Mouse (Mus musculus) ovary, adult 18-20 months (tissue): Measurements from ENCODE around the gene Fam117b.

Source experiments
- DNase-seq: peaks from one replicate; pipeline ENCODE4 v3.0.0; 2022; ENCODE audit warnings: low spot score, mixed read lengths

Fam117b gene

GRCm38 (mm10) chr1:59986626-59987025 is 73.8 kb downstream of the Fam117b start:
- DNase-seq = no peak

DNA sequence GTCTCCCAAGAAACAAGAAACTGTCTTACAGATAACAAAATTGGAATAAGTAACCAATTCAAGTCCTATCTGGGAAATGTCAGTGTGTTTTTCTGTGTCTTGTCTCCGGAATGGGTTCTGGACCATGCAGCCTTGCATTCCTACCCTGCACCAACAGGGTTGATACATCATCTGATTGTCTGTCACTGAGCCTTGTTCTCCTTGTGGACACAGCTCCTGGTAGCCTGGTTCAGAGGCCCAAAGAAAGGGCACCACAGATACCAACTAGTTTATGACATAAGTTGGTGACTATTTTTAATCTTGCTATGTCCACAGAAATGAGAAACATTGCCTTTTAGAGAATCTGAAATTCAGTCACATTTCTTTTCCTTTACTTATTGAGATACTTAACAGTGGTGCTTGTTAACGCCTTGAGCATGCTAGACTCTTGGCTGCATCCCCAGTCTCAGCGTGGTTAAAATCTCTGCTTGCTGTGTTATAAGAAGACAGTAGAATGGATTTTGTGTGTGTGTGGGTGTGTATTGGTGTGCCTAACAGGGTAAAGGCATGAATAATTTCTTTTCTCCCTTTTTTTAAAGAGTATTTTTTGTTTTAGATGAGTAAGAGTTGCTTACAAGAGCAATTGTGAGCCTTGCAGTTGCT is 74.7 kb downstream of the Fam117b start:
- no peak for DNase-seq

DNA sequence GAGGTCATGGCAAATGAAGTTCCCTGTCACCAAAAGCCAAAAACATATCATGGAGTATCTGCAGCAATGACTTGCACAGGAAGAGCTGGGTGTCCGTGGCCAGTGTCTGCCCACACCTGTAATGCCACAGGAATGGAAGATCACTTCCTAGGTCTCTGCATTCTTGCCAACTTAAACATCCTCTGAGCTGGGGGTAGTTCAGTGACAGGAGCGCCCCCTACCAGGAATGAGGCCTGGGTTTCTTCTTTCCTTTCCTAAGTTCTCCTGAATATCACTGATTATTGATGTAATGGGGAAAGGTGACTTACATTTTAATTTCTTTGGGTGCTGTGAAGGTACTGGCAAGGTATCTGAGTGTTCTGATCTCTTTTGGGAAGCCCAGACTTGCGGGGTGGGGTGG is 82.8 kb downstream of the Fam117b start:
- DNase-seq = no peak

GRCm38 (mm10) chr1:59997352-59997751 is 84.5 kb downstream of the Fam117b start:
- no peak for DNase-seq

- DNase-seq = no peak
These were observed 87.5 kb downstream of the Fam117b start for GRCm38 (mm10) chr1:60000319-60000718.

DNA sequence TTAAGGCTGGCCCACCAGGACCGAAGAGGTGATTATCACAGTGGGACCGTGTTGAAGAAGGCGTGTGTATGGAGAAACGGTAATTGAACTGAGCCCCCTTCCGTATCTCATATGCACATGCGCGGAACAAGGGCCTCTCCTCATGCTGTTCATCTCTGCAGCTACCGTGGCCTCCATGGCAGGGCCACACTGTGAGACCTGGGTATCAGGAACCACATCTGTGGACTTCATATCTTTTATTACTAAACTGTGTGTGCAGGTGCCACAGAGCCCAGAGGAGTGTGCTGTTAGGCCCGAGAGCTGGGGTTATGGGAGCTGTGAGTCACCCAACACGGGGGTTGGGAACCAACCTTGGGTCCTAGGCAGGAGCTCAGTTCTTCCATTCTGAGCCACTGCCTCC is 94.5 kb downstream of the Fam117b start:
- no peak for DNase-seq

GRCm38 (mm10) chr1:60008743-60009142 is 95.9 kb downstream of the Fam117b start:
- DNase-seq = no peak

DNA sequence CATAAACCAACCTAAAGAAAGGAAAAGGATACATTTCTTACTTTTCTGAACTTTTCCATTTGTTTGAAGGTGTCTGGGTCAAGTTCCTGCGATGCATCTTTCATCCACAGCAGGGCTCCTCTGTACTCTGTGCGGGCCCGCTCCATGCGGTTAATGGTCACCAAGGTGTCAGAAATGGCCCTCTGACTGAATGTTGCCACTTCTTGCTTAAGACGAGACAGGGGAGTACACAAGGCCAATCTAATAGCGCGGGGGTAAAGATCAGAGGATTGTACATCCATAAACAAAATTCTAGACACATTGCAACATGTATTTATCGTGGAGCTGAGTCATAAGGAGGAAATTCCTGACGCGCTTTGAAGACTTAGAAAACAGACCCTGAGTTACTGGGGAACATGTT is 101.0 kb downstream of the Fam117b start:
- DNase-seq = no peak

DNA sequence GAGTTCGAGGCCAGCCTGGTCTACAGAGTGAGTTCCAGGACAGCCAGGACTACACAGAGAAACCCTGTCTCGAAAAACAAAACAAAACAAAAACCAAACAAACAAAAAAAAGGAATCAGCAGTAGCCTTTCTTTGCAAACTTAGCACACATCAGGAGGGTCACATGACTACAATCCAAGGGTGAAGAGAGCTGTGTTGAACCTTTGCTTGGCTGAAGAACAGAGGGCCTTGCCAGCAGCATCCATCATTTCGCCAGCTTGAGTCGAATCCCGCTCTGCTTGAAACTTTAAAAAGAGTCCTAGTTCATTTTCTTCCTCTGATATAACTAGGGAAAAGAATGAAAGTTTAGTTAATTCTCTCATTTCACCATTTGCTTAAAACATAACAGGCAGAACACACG is 102.7 kb downstream of the Fam117b start:
- no peak for DNase-seq

GRCm38 (mm10) chr1:60016136-60016611 is 103.4 kb downstream of the Fam117b start:
- DNase-seq = no peak

DNA sequence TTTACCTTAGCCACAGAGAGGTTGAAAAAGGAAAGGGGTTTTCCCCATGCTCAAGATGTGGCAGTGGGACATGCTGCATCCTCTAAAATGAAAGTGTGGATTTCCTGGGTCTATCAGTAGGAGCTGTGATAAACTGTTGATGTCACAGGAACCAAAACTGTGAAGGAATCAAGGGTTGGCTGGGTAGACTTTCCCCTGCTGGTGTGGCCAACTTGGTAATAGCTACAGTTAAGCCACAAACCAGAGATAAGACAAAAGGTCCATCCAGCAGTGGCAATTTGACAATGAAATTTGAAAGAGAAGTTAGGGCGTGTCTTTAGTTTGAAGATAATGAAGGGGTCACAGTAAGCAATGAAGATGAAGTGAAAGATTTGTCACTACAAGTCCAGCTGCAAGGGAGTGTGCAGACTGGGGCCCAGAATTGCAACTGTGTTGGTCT is 104.2 kb downstream of the Fam117b start:
- no peak for DNase-seq
